In genomic region chr11:104013101-104013795, GRCm38 (mm10) we compare ENCODE assay signal across 17 mouse cellular contexts. TPM values are rescaled to one million over a fixed set of nuclear protein-coding genes. Genes with fewer than 3 reads are reported as not detected.
A peak's percentile ranks its signal among the peaks of the same experiment; 100 is the strongest.
DNase-seq lines count a peak whose midpoint lies in the region; ATAC-seq lines count a peak whose summit lies in the region.
"Had no signal": no experiment of that assay in that cellular context is flagged by ENCODE, and none has a peak within 500 bp of the region (broad histone marks: within the 10 kb centered on the region; RNA-seq: fewer than 3 reads in every experiment).

No protein-coding gene starts in this region.

- intact Hi-C loops in left cerebral cortex, postnatal 4 days (cut with DNase I), result no loop called here
- intact Hi-C loops in left cerebral cortex, postnatal 25 days (cut with DNase I), result no loop called here
- intact Hi-C loops in gastrocnemius, postnatal 36 days (cut with DNase I), result no loop called here

- ATAC-seq in neutrophil, adult 5-6 weeks (ENCODE audit: extremely low read depth, insufficient number of reproducible peaks, low FRiP score, poor library complexity, severe bottlenecking), result peak; percentile 43
- ATAC-seq: forebrain, postnatal 0 days; intestine, postnatal 0 days; midbrain, embryonic 15.5 days; Patski had no signal

- peak; percentile 23 for DNase-seq in left cerebral cortex, postnatal 4 days
- DNase-seq in left cerebral cortex, postnatal 25 days (ENCODE audit: low spot score in 2 of 2), result no peak
- DNase-seq in B cell, adult 2 months, result peak; percentile 60 to 62
- peak; percentile 81 to 85 for DNase-seq in spleen, postnatal 36 days (ENCODE audit: low spot score in 2 of 2)
- DNase-seq in gastrocnemius, postnatal 36 days, result no peak
- DNase-seq in urinary bladder, postnatal 14 days (ENCODE audit: low spot score), result no peak
- DNase-seq: adrenal gland, postnatal 10 days; cerebellum, adult 9-10 months; forebrain, postnatal 0 days; kidney, postnatal 25 days; lung, postnatal 4 days; right cerebral cortex, postnatal 14 days; thymus, postnatal 25 days had no signal

RNA-seq across cellular contexts. Expression of gene Arf2, which starts 46.7 kb away (rescaled TPM):
- 100 to 1,000 TPM; 138 to 141 TPM for total RNA-seq in left cerebral cortex, postnatal 4 days (2021)
- total RNA-seq in left cerebral cortex, postnatal 25 days (2021), result 10 to 100 TPM; 48.9 to 56.4 TPM
- 39.2 and 40.8 TPM in 2 replicates for total RNA-seq in neutrophil, adult 5-6 weeks (2017)
- 10 to 100 TPM; 12.9 to 17.9 TPM for total RNA-seq in gastrocnemius, postnatal 36 days (2021)

RNA-seq across cellular contexts. Expression of gene Nsf, which starts 59.4 kb away (rescaled TPM):
- 100 to 1,000 TPM; 241 to 292 TPM for total RNA-seq in left cerebral cortex, postnatal 4 days (2021)
- 100 to 1,000 TPM; 889 to 958 TPM for total RNA-seq in left cerebral cortex, postnatal 25 days (2021)
- total RNA-seq in neutrophil, adult 5-6 weeks (2017), result 89.7 and 114 TPM in 2 replicates
- 10 to 100 TPM; 16.4 to 18.9 TPM for total RNA-seq in gastrocnemius, postnatal 36 days (2021)

Comparison
In these comparisons a context has a peak if more than half of its experiments do, and no peak if none do; other contexts are left out.
1. DNase-seq: peak in left cerebral cortex, postnatal 4 days (single experiment), B cell, adult 2 months (2 of 2) and spleen, postnatal 36 days (2 of 2); none in left cerebral cortex, postnatal 25 days (0 of 2), gastrocnemius, postnatal 36 days (0 of 2) and urinary bladder, postnatal 14 days (single experiment).